Mouse (Mus musculus): ENCODE measurements around the gene Map4k4.

Gene Map4k4

GRCm38 (mm10) chr1:40037831-40038230 is 137.1 kb downstream of the Map4k4 start:
- no peak for DNase-seq (ENCODE audit: low spot score in 2 of 2)

DNA sequence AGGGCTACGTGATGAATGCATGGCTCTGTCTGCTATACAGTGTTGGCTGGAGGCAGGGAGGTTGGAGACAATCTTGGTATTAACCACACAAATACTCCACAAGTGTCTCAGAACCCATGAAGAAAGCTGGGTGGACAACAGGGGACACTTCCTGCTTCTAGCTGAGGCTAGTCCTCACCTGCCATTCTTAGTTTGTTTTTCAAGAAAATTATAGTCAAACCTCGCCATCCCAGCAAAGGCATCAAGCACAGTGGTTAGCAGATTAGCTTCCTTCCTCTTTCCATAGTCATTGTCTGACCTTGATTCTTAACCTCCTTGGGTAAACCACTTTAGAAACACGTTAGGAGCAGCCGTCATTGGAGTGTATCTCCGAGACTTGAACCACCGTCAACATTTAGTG is 145.0 kb downstream of the Map4k4 start:
- no peak for DNase-seq (ENCODE audit: low spot score in 2 of 2)

GRCm38 (mm10) chr1:40046600-40046999 is 145.9 kb downstream of the Map4k4 start:
- DNase-seq (ENCODE audit: low spot score in 2 of 2), result no peak

GRCm38 (mm10) chr1:40051157-40051556 is 150.4 kb downstream of the Map4k4 start:
- DNase-seq (ENCODE audit: low spot score in 2 of 2), result no peak

DNA sequence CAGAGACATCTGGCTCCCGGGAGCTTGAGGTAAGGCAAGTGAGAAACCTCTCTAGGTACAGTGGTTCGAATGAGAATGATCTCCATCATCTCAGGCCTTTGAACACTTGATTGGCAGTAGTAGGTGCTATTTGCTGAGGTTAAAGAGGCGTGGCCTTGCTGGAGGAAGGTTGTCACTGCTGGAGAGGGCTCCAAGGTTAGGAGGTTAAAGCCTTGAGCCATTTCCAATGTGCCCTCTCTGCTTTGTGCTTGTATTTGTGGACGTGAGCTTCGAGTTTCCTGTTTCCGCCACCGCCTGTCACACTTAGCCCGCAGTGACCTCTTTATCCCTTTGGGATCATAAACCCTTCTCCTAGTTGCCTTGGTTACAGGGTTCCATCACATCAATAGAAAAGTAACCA is 151.4 kb downstream of the Map4k4 start:
- no peak for DNase-seq (ENCODE audit: low spot score in 2 of 2)

- no peak for DNase-seq (ENCODE audit: low spot score in 2 of 2)
Observed at GRCm38 (mm10) chr1:40053071-40053470, 152.4 kb downstream of the Map4k4 start.

DNA sequence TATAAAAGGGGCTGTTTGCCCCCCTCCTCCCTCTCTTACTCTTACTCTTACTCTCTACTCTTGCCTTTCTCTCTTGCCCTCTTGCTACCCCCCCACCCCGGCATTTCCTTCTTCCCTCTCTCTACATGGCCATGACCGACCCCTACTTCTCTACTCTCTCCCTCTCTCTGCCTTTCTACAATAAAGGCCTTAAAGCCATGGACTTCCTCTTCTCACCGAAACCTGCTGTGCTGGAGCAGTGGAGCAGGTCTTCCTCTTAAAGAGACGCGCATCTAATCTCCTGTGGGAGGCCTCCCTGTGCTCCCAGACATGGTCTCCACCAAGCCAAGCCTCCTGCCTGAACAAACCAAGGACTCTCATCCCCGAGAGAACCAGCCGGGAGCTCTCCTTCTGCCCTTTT is 154.3 kb downstream of the Map4k4 start:
- no peak for DNase-seq (ENCODE audit: low spot score in 2 of 2)

DNA sequence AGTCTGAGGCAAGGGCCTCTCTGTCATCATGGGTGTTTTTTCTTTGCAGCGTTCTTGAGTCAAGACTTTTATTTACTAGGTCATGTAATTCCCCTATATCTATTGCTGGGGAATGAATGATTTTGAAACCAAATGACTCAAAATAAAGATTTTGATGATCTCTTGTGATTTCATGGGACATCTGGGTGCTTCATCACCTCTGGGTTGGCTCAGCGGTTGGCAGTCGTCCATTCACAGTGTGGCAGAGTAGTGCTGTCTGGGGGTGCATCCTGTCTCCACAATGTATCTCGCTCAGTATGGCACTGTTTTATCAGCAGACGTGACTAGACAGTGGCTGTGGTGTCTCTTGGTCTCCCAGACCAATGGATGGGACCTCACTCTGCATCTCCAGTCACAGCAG is 155.2 kb downstream of the Map4k4 start:
- DNase-seq (ENCODE audit: low spot score in 2 of 2), result no peak

- DNase-seq (ENCODE audit: low spot score in 2 of 2), result no peak
Observed at GRCm38 (mm10) chr1:40057351-40057750, 156.6 kb downstream of the Map4k4 start.

GRCm38 (mm10) chr1:40058013-40058412 is 157.3 kb downstream of the Map4k4 start:
- no peak for DNase-seq (ENCODE audit: low spot score in 2 of 2)

- no peak for DNase-seq (ENCODE audit: low spot score in 2 of 2)
Observed at GRCm38 (mm10) chr1:40059122-40059774, 158.5 kb downstream of the Map4k4 start.

- no peak for DNase-seq (ENCODE audit: low spot score in 2 of 2)
Observed at GRCm38 (mm10) chr1:40061359-40061758, 160.6 kb downstream of the Map4k4 start.

DNA sequence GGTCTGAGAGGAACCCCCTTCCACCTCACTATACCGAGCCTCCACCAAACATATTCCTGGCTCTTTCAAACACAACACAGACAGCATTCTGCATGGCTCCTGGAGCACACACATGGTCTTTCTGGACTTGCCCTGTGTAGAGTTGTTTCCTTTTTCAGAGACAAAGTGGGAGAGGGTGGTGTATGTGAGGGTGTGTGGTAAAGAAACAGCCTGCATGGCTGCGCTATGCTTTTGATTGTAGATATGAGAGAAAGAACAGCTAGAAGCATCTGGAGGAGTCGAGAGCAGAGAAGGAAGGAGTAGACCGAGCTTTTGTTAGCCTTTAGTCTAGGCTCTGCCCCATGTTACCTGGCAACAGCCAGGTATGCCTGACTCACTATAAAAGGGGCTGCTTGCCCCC is 162.7 kb downstream of the Map4k4 start:
- no peak for DNase-seq (ENCODE audit: low spot score in 2 of 2)

GRCm38 (mm10) chr1:40064508-40064907 is 163.8 kb downstream of the Map4k4 start:
- DNase-seq (ENCODE audit: low spot score in 2 of 2), result no peak

DNA sequence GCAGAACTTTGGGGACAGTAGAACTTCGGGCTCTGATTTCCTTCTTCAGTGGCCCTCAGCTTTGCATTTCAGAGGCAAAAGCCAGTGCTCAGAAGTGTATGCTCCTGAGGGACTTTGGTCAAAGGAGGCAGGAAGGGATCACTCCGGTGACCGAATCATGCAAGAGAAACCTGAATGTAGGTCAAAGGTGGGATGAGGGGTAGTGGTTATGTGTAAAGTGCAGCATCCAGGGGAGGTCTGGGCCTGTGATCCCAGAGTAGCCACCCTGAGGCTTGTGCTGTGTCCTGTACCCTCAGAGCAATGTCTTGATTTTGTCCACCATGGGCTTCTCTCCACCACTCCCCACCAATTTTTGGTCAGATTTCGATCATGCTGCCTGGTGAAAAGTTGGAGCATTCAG is 171.8 kb downstream of the Map4k4 start:
- no peak for DNase-seq (ENCODE audit: low spot score in 2 of 2)

GRCm38 (mm10) chr1:40073779-40074178 is 173.1 kb downstream of the Map4k4 start, which contains the start of gene Il1r2:
Gene Il1r2, plus strand, starts transcription at chr1:40074079.
- DNase-seq (ENCODE audit: low spot score in 2 of 2), result no peak

Data from frontal cortex, postnatal 10 days (tissue).